Mouse (Mus musculus): ENCODE data around the gene Ube2d3.

- TF ChIP-seq POLR2A (IDR thresholded peaks at IDR 0.05; ENCODE audit: insufficient read length, low read depth) (no peak), MAX (IDR thresholded peaks at IDR 0.05; ENCODE audit: low read depth) (no peak), E2F4 (IDR thresholded peaks at IDR 0.05; ENCODE audit: insufficient read depth) (no peak), TCF12 (IDR thresholded peaks at IDR 0.05; ENCODE audit: insufficient read depth, poor library complexity, severe bottlenecking) (no peak)
Measured at GRCm38 (mm10) chr3:135480767-135481166, 42.8 kb downstream of the Ube2d3 start.

Measured in myocyte (in vitro differentiated cells).